Mouse (Mus musculus) megakaryocyte-erythroid progenitor cell, adult 5-6 weeks (primary cell): ENCODE data around the gene Itpkc. TPM values are rescaled to one million over a fixed set of nuclear protein-coding genes. Genes with fewer than 3 reads are reported as not detected.

ENCODE experiments used
- ATAC-seq: replicated peaks from 2 replicates; pipeline ENCODE4 v1.8.0; 2016; ENCODE audit warnings: mild to moderate bottlenecking, inconsistent platforms; ENCODE audit not compliant: severe bottlenecking, poor library complexity, low FRiP score, low TSS enrichment
- total RNA-seq, 2 experiments: library from RNA; stranded (forward) in 1 of 2; stranded (reverse) in 1 of 2; fragments of 200-1000, 215-1000 nt in 1 of 2; fragments of >200 nt in 1 of 2; fragmentation: Nextera tagmentation in 1 of 2; gene quantifications; 2 replicates each; pipeline ENCODE4 v1.2.3; 2014 to 2017

Gene Itpkc
- total RNA-seq, 2 experiments from 2014 or later, result 2.3 to 5.9 TPM

- ATAC-seq, result no peak
Measured at GRCm38 (mm10) chr7:27167475-27168094, 60.9 kb downstream of the Itpkc start.

GRCm38 (mm10) chr7:27166614-27167474, 61.6 kb downstream of the Itpkc start, which contains the start of gene Egln2:
Gene Egln2 (minus strand): TSS chr7:27166802.
- ATAC-seq, result peak; percentile 75

- peak; percentile 49 for ATAC-seq
Measured at GRCm38 (mm10) chr7:27166229-27166613, 62.2 kb downstream of the Itpkc start.

GRCm38 (mm10) chr7:27165696-27166095, 62.8 kb downstream of the Itpkc start:
- ATAC-seq, result no peak

DNA sequence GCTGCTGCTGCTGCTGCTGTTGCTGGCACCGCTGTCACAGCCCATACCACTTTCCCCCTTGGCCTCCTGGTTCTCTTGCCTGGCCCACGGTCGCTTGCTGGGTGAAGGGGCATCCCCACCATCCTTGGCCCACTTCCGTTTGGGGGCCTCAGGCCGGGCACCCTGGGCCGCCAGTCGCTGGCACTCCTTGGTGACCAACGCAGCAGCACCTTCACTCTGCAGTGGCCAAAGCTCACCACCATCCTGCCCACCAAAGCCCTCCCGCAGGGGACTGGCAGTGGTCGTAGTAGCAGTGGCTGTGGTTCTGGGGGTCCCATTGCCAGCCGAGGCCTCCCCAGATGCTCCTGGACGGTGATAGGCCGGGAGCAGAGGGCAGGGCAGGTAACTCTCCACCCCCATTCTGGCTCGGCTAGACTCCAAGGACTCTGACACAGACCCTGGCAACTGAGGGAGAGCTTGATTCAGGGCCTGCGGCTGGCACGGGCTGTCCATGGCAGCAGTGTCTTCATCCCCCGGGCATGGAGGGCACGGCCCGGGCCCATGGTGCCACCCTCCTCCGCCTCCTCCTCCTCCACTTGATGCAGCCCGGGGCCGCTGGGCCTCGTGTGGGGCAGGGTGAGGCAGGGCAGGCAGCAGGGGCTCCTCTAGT, 63.3 kb downstream of the Itpkc start:
- no peak for ATAC-seq

DNA sequence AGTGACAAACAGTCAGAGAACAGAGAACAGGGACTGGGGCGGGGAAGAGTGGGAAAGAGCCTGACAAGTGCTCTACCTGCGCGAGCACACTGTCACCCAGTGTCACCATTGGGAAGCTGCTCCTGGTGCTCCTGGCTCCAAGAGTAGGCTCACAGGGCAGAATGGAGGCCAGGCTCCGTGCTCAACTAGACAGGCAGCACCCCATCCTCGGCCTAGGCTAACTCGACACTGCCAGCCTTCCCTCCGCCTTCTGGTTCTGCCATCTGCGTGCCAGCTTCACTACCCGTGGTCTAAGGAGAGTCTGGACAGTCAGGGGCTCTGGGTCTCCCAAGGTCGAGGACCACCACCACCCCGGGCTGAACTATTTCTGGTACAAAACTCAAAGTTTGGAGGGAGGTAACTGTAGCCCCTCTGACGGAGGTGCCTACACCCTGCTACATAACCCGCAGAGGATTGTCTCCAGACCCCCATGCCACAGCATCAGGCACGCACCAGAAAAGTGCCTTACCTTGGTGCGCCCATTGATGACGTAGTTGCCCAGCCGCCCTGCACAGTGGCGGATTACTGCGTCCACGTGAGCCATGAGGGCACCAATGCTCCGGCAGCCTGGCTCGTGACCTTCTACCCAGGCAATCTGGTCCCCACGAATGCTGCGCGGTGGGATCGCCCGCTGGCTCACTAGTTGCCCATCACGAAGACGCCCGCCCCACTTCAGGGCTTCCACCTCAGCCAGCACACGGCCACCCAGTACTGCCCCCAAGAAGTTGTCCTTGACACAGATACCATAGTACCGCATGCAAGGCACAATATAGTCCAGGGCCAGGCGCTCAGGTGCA, 64.1 kb downstream of the Itpkc start:
- no peak for ATAC-seq

- ATAC-seq, result no peak
Measured at GRCm38 (mm10) chr7:27163450-27163805, 65.0 kb downstream of the Itpkc start.

DNA sequence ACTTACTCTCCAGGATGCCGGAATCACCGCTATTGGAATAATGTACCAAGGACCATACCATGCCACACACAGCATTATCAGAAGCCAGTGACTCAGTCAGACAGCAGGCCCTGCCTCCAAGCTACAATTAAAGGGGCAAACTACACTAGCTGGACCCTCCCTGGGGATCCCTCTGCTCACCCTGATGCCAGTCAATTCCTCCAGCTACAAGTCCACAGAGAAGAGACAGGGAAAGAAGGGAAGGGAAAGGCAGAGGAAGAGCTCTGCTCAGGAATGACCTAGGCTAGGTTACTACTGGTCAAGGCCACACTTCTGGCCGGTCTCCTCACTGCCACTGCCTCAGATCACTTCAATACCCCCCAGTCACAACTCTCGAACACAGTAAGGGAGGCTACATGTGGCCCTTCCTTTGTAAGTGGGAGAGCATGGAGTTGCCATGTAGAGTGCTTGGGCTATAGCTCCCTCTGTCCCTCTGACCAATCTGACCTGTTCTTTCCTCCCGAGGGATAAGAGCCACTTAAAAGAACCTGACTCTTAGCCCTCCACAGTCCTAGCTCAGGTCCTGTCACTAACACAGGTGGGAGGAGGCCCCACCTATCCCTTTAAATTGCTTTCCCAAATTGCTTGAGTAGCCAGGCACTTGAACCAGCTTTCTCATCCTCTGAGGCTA, 65.5 kb downstream of the Itpkc start:
- ATAC-seq, result no peak

- no peak for ATAC-seq
Measured at GRCm38 (mm10) chr7:27161744-27162143, 66.7 kb downstream of the Itpkc start.

DNA sequence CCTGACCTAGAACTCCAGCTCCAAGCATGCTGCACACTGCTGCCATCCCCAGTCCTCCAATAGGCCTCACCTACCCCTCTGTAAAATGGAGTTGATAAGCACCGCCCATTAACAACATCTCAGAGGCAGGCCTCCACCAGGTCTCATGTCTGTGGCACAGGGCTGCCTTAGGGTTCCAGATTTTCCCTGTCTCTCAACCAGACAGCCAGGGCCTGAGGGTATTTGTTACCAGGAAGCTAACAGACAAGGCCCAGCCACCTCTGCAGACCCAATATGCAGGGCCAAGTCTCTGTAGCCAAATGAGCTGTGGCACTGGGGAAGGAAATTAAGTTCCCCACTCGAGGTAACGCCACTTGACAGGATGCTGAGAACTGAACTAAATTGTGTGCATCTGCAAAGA, 67.5 kb downstream of the Itpkc start:
- ATAC-seq, result no peak

DNA sequence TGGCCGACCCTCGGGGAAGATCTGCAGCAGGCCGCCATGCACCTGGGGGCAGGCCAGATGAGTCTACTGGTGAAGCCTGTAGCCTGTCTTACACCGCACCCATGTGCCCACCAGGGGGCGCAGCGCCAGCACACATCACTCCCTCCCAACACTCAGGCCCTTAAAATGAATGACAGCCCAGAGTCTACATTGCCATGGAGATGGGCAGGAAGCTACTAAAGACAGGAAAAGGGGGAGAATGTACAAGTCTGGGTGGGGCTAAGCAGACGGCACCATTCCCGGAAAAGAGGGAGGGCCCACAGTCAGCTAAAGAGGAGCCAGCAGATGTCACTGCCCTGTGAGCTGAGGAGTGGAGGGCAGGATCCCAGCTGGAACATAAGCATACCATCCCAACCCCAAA, 68.6 kb downstream of the Itpkc start:
- peak; percentile 83 for ATAC-seq

GRCm38 (mm10) chr7:27159256-27159655, 69.2 kb downstream of the Itpkc start:
- ATAC-seq, result no peak

- ATAC-seq, result no peak
Measured at GRCm38 (mm10) chr7:27158171-27158570, 70.3 kb downstream of the Itpkc start.

Other genes starting within 250 kb of the Itpkc start
- gene Cyp2a12, start 199.6 kb downstream of the Itpkc start, total RNA-seq (2014; fragmentation: Nextera tagmentation), result not detected in 2 replicates
- gene Cyp2a12, start 199.6 kb downstream of the Itpkc start, total RNA-seq (2017), result not detected in 2 replicates
- gene Cyp2f2, start 108.8 kb downstream of the Itpkc start, total RNA-seq (2014; fragmentation: Nextera tagmentation), result not detected in 2 replicates
- gene Cyp2f2, start 108.8 kb downstream of the Itpkc start, total RNA-seq (2017), result not detected in 2 replicates
- gene Cyp2t4, start 74.9 kb downstream of the Itpkc start, total RNA-seq (2014; fragmentation: Nextera tagmentation), result not detected in 2 replicates
- not detected in 2 replicates for gene Cyp2t4, start 74.9 kb downstream of the Itpkc start, total RNA-seq (2017)
- gene Egln2, start 61.9 kb downstream of the Itpkc start, total RNA-seq (2014; fragmentation: Nextera tagmentation), result 23.6 and 24.3 TPM in 2 replicates
- 19.5 and 22.1 TPM in 2 replicates for gene Egln2, start 61.9 kb downstream of the Itpkc start, total RNA-seq (2017)
- 16.2 and 30.1 TPM in 2 replicates for gene Rab4b, start 49.8 kb downstream of the Itpkc start, total RNA-seq (2014; fragmentation: Nextera tagmentation)
- gene Rab4b, start 49.8 kb downstream of the Itpkc start, total RNA-seq (2017), result 3.0 and 7.5 TPM in 2 replicates
- not detected in 2 replicates for gene Gm21983, start 47.6 kb downstream of the Itpkc start, total RNA-seq (2014; fragmentation: Nextera tagmentation)
- gene Gm21983, start 47.6 kb downstream of the Itpkc start, total RNA-seq (2017), result not detected in 2 replicates
- not detected in 2 replicates for gene Mia, start 47.5 kb downstream of the Itpkc start, total RNA-seq (2014; fragmentation: Nextera tagmentation)
- gene Mia, start 47.5 kb downstream of the Itpkc start, total RNA-seq (2017), result not detected in 2 replicates
- 6.9 and 7.0 TPM in 2 replicates for gene BC024978, start 32.9 kb downstream of the Itpkc start, total RNA-seq (2014; fragmentation: Nextera tagmentation)
- gene BC024978, start 32.9 kb downstream of the Itpkc start, total RNA-seq (2017), result 1.3 and 4.9 TPM in 2 replicates
- 297 and 325 TPM in 2 replicates for gene Snrpa, start 32.4 kb downstream of the Itpkc start, total RNA-seq (2014; fragmentation: Nextera tagmentation)
- 90.7 and 109 TPM in 2 replicates for gene Snrpa, start 32.4 kb downstream of the Itpkc start, total RNA-seq (2017)
- gene Coq8b, start 4.4 kb upstream of the Itpkc start, total RNA-seq (2014; fragmentation: Nextera tagmentation), result 13.0 and 26.7 TPM in 2 replicates
- gene Coq8b, start 4.4 kb upstream of the Itpkc start, total RNA-seq (2017), result 8.2 and 10.7 TPM in 2 replicates
- 0.94 and 3.0 TPM in 2 replicates for gene Numbl, start 29.8 kb upstream of the Itpkc start, total RNA-seq (2014; fragmentation: Nextera tagmentation)
- gene Numbl, start 29.8 kb upstream of the Itpkc start, total RNA-seq (2017), result 0.38 and 0.66 TPM in 2 replicates
- 0.39 TPM in 1 of 2 replicates, not detected in the other for gene Ltbp4, start 109.0 kb upstream of the Itpkc start, total RNA-seq (2014; fragmentation: Nextera tagmentation)
- gene Ltbp4, start 109.0 kb upstream of the Itpkc start, total RNA-seq (2017), result 0.05 and 1.4 TPM in 2 replicates
- gene Shkbp1, start 127.4 kb upstream of the Itpkc start, total RNA-seq (2014; fragmentation: Nextera tagmentation), result 39.2 and 72.7 TPM in 2 replicates
- gene Shkbp1, start 127.4 kb upstream of the Itpkc start, total RNA-seq (2017), result 20.6 and 35.1 TPM in 2 replicates
- gene Gm20479, start 128.8 kb upstream of the Itpkc start, total RNA-seq (2014; fragmentation: Nextera tagmentation), result not detected in 2 replicates
- gene Gm20479, start 128.8 kb upstream of the Itpkc start, total RNA-seq (2017), result not detected in 2 replicates
- gene Sptbn4, start 219.0 kb upstream of the Itpkc start, total RNA-seq (2014; fragmentation: Nextera tagmentation), result 0.09 and 0.37 TPM in 2 replicates
- 0.15 TPM in 1 of 2 replicates, not detected in the other for gene Sptbn4, start 219.0 kb upstream of the Itpkc start, total RNA-seq (2017)
- gene Blvrb, start 219.3 kb upstream of the Itpkc start, total RNA-seq (2014; fragmentation: Nextera tagmentation), result 667 and 741 TPM in 2 replicates
- 183 and 213 TPM in 2 replicates for gene Blvrb, start 219.3 kb upstream of the Itpkc start, total RNA-seq (2017)
- 4.8 and 10.1 TPM in 2 replicates for gene Sertad3, start 245.1 kb upstream of the Itpkc start, total RNA-seq (2014; fragmentation: Nextera tagmentation)
- 4.3 and 12.5 TPM in 2 replicates for gene Sertad3, start 245.1 kb upstream of the Itpkc start, total RNA-seq (2017)